Mouse (Mus musculus) ovary, postnatal 10 days (tissue): Measurements from ENCODE around the gene Paqr4.
"Not testable (repeated sequence)": the region's sequence is repeated elsewhere in the genome, so short reads cannot be mapped to it uniquely, and the experiment has no call there.

Experiments
- DNase-seq: peaks from one replicate; pipeline ENCODE4 v3.0.0; 2022; ENCODE audit warnings: low spot score

Gene Paqr4

GRCm38 (mm10) chr17:23740598-23741021 lies at the start of gene Paqr4:
Gene Paqr4 (minus strand): TSS chr17:23740867.
- DNase-seq: no peak

DNA sequence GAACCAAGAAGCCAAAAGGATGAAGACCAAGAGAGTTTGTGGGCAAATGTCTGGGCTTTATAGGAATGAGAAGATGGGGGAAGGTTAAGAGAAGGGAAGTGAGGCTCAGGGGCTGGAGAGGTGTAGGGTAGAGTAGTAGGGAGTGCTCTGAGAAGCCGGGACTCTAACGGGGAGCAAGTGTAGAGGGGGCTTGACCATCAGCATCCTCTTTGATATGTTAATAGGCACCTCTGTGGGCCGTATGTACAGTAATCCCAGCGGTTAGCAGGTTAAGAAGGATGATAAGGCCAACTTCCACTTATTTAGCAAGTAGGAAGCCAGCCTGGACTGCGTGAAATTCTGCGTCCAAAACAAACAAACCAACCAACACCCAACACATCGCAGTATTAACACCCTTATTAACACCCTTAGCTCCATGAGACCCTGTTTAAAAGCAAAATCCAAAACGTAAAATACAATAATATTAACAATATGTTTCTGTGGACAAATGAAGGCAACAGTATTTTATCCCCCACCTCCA lies 49.1 kb upstream of the Paqr4 start:
- DNase-seq: no peak

DNA sequence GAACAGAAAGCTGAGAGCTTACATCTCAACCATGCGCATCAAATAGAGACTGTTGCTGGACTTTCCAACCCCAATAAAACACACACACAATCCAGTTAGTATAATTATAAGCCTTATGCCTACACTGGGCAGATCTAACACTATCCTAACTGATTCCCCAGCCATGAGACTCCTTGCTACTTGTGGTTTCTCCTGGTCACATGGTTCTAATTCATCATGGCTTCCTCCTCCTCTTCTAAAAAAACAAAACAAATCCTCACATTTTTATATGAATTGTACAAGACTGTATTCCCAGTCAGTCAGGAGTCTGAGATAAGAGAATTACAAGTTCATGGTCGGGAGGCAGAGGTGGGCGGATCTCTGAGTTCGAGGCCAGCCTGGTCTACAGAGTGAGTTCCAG lies 48.3 kb upstream of the Paqr4 start:
- DNase-seq: no peak

GRCm38 (mm10) chr17:23786510-23786931 lies 45.9 kb upstream of the Paqr4 start:
- no peak for DNase-seq

DNA sequence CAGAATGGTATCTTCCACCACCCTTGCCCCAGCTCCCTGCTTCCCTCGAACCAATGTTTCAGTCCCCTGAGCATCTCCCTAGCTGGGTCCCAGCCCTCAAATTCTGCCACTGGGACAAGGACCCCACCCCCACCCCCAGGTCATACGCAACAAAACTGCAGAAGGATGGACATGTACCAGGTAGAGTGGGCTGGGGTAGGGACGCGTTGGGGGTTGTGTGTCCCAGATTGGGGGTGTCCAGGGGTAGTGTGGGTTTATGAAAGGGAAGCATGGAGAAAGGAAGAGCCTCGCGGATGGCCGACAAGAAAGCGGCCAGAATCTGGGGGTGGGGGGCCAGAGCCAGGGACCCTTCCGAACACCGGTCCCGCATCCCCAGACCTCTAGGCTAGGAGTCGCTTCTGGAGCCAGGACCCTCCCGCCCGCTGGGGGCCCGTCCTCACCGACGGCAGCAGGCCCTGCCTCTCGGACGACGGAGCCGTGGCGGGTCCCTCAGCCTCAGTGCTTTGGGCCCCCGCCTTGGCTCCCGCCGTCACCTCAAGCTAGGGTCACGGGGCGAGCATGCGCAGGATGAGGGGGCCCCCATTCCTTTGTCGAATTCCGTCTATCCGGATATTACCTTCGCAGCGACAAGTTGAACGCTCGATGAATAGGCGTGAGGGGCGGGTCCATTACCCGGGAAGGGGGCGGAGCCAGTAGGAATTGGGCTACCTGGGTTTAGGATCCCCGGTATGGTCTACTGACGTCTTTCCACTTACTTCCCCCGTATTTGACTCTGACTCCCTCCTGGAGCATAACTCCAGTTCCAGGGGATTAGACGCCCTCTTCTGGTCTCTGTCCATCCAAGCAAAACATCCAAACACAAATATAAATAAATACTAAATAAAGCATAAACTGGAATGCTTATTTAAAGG lies 45.1 kb upstream of the Paqr4 start, which contains the start of gene Flywch2:
Gene Flywch2, minus strand, starts transcription at position 521 of the 911 bp plus-strand sequence.
- peak; percentile 30 for DNase-seq

DNA sequence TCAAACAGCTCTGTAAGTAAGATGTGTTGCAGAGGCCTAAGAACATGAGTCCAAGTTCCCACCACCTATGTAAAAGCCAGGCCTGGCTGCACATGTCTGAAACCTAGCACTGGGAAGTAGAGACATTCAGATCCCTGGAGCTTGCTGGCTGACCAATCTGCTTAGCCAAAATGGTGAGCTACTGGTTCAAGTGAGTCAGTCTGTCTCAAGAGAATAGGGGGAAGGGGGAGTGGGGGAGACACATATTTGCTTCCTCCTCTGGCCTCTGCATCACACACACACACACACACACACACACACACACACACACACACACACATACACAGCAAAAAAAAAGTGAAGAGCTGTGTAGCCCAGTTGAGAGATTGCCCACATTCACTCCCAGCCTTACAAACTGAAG lies 42.7 kb upstream of the Paqr4 start:
- no peak for DNase-seq

GRCm38 (mm10) chr17:23778447-23778846 lies 37.8 kb upstream of the Paqr4 start:
- DNase-seq: no peak

DNA sequence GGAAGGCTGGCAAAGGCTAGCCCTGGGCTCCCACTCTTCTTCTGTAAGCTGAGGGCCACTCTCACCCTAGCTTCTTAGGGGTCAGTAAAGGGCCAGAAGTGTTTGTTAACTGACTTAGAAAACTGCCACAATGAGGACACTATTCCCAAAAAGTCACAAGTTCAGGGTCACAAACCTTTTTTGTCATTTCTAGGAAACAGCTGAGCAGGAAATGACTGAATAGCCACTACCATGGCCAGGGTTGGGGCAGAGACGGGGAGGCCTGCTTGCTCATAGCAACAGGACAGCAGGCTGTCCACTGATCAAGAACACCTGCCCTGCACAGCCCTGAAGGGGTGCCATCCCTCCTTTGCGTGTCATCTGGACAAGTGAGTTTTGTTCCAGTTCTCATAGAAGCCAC lies 36.5 kb upstream of the Paqr4 start:
- no peak for DNase-seq

- DNase-seq: no peak
These were observed 35.5 kb upstream of the Paqr4 start for GRCm38 (mm10) chr17:23776216-23776615.

- peak; percentile 35 for DNase-seq
These were observed 33.4 kb upstream of the Paqr4 start for GRCm38 (mm10) chr17:23774090-23774489.

- no peak for DNase-seq
These were observed 33.0 kb upstream of the Paqr4 start for GRCm38 (mm10) chr17:23773676-23774075.

DNA sequence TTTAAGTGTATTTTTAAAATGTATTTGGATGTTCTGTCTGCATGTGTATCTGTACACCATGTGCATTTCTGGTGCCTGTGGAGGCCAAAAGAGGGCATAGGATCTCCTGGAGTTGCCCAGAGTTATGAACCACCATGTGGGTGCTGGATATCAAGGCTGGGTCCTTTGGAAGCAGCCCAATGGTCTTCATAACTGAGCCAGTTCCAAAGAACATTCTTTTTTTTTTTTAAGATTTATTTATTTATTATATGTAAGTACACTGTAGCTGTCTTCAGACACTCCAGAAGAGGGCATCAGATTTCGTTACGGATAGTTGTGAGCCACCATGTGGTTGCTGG lies 31.5 kb upstream of the Paqr4 start:
- not testable (repeated sequence) for DNase-seq

DNA sequence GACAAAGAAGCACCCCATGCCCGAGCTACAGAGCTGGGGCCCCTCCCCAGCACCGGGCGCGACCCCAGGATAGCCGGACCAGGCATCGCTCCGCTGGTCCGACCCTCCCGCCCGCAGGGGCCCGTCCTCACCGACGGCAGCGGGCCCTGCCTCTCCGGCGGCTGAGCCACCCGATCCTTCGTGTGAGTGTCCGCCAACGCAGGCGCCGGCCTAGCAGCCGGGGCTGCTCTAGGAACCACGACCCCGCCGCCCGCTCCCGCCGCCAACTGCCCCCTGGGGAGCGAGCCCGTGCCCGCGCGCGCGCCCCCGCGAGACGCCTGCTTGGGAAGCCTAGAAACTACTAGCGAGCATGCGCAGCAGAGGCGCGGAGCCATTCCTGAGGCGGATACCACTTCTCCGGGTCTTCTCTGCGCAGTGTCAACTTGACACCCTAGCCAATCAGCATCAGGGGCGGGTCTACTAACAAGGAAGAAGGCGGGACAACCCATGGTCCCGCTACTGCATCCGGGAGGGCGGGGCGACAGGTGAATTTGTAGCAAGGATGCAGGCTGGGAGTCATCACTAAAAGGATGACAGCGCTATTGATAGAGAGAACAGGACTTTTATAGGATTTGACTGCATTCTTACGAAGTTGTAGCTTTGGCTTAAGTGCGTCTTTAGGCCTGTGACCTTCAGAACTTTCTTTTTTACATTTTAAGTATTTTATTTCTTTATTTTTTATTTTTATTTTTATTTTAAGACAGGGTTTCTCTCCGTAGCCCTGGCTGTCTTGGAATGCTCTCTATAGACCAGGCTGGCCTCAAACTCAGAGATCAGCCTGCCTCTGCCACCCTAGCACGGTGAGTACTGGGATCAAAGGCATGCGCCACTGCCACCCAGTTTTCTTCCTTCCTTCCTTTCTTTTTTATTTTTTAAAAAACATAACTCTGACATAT lies 30.9 kb upstream of the Paqr4 start, which contains the start of gene Flywch1:
Gene Flywch1, minus strand, starts transcription at position 319 of the 935 bp plus-strand sequence.
- peak; percentile 94 for DNase-seq

- DNase-seq: no peak
These were observed 30.2 kb upstream of the Paqr4 start for GRCm38 (mm10) chr17:23770896-23771283.

GRCm38 (mm10) chr17:23770493-23770892 lies 29.8 kb upstream of the Paqr4 start:
- no peak for DNase-seq

GRCm38 (mm10) chr17:23762976-23763375 lies 22.3 kb upstream of the Paqr4 start:
- DNase-seq: no peak

- no peak for DNase-seq
These were observed 20.5 kb upstream of the Paqr4 start for GRCm38 (mm10) chr17:23761155-23761554.

GRCm38 (mm10) chr17:23760231-23760630 lies 19.6 kb upstream of the Paqr4 start:
- DNase-seq: no peak

- DNase-seq: no peak
These were observed 18.1 kb upstream of the Paqr4 start for GRCm38 (mm10) chr17:23758801-23759200.

GRCm38 (mm10) chr17:23757581-23757980 lies 16.9 kb upstream of the Paqr4 start:
- DNase-seq: no peak

DNA sequence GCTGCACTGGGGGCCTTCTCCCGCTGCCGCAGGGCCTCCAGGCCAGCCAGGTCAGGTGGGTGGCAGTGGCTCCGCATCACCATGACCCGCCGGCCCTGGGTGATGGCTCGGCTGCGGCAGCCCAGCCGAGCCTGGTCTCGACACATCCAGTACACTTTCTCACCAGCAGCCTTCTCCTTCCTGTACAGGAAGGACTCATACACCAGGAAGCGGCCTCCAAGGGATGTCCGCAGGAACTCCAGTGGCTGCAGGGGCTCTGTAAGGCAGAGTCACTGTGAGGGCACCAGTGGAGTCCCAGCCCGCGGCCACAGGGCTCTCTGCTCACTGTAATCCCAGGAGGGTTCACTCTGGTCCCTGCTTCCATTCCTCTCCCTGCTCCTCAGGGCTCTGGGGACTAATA lies 15.0 kb upstream of the Paqr4 start:
- DNase-seq: no peak
